Mouse (Mus musculus) heart, embryonic 11.5 days (tissue): ENCODE results near the gene 1300017J02Rik. TPM values are rescaled to one million over a fixed set of nuclear protein-coding genes. Genes with fewer than 3 reads are reported as not detected.

ENCODE experiments used
- ATAC-seq: fragments of 200-750 bp; cut with Nextera tagmentation; replicated peaks from 2 replicates; pipeline ENCODE4 v1.8.0; 2017; ENCODE audit warnings: moderate library complexity; ENCODE audit not compliant: insufficient number of reproducible peaks, low FRiP score, low TSS enrichment
- H3K27ac ChIP-seq: fragments of 300-500 bp; sonication (generic); 2 replicates; pipeline ENCODE4 v1.5.1; 2014; ENCODE audit warnings: mild to moderate bottlenecking, low read depth, low read length
- H3K27me3 ChIP-seq: fragments of 300-500 bp; sonication (generic); 2 replicates; pipeline ENCODE4 v1.6.1; 2014; ENCODE audit warnings: mild to moderate bottlenecking, low read length, mixed read lengths; ENCODE audit not compliant: control insufficient read depth, insufficient read depth
- H3K36me3 ChIP-seq: fragments of 300-500 bp; sonication (generic); 2 replicates; pipeline ENCODE4 v1.6.1; 2014; ENCODE audit warnings: mild to moderate bottlenecking, low read length, moderate library complexity, mixed read lengths; ENCODE audit not compliant: control insufficient read depth, insufficient read depth
- H3K4me1 ChIP-seq: fragments of 300-500 bp; sonication (generic); 2 replicates; pipeline ENCODE4 v1.6.1; 2014; ENCODE audit warnings: low read length; ENCODE audit not compliant: control insufficient read depth, insufficient read depth
- H3K4me2 ChIP-seq: fragments of 300-500 bp; sonication (generic); 2 replicates; pipeline ENCODE4 v1.6.1; 2014; ENCODE audit warnings: mild to moderate bottlenecking, moderate library complexity
- H3K4me3 ChIP-seq: fragments of 300-500 bp; sonication (generic); 2 replicates; pipeline ENCODE4 v1.5.1; 2014; ENCODE audit warnings: low read depth, low read length
- H3K9ac ChIP-seq: fragments of 300-500 bp; sonication (generic); 2 replicates; pipeline ENCODE4 v1.6.1; 2014; ENCODE audit warnings: mild to moderate bottlenecking, low read depth, low read length, moderate library complexity
- H3K9me3 ChIP-seq: fragments of 300-500 bp; sonication (generic); replicated peaks from 2 replicates; pipeline ENCODE4 v1.6.1; 2016; ENCODE audit warnings: low read length; ENCODE audit not compliant: control insufficient read depth
- WGBS: fragments of 180-500 bp; shearing (Covaris S2); extraction: QIAGEN DNeasy Blood & Tissue Kit; methylation state at CpG from one replicate; pipeline ENCODE4 v1.1.7; 2014; ENCODE audit not compliant: insufficient replicate concordance; 5-methylcytosine and 5-hydroxymethylcytosine counted together
- polyA plus RNA-seq: library from polyadenylated mRNA; unstranded; fragments of >200 nt; fragmentation: Nextera tagmentation; extraction: Ambion mirVana; gene quantifications from 2 replicates; pipeline ENCODE4 v1.2.1, GENCODE M21; 2014

1300017J02Rik gene
- polyA plus RNA-seq, 1 experiment from 2014 or later = 7.9 TPM

DNA sequence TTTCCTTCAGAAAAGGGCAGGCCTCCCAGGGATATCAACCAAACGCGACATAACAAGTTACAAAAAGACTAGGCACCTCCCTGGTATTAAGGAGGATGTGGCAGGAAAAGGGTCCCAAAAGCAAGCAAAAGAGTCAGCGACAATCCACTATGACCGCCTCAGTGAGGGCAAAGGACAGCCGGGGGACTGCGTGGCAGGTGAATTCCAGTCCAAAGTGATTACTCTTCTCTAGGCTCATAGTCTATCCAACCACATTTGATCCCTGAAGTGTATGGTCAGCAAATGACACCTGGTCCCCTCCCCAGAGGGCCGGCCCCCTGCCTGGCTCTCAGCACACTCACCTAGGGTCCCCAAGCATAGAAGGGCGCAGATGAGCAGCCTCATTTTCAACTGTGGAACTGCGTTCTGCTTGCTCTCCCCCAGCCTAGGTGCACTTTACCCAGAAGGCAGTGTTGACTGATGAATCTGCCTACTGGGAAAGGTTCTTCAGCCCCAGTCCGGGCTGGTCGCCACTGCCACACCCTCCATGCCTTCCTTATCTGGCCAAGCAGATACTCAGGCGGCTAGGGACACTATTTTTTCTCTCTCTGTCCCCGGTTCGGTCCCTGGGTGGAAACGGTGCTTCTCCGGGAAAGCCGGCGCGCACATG, 16.9 kb downstream of the 1300017J02Rik start:
- peak overlapping the region; percentile 54 for H3K9ac ChIP-seq
- H3K36me3 ChIP-seq = no peaks in the 10 kb centered on the region
- H3K27ac ChIP-seq = peak overlapping the region; percentile 81
- H3K4me3 ChIP-seq = peak overlapping the region; percentile 28
- no peaks in the 10 kb centered on the region for H3K9me3 ChIP-seq
- WGBS = 61% methylated on average over 19 of the region's 19 CpGs
- peak overlapping the region; percentile 44 for H3K4me2 ChIP-seq
- H3K4me1 ChIP-seq = no peaks in the 10 kb centered on the region
- no peaks in the 10 kb centered on the region for H3K27me3 ChIP-seq
- peak; percentile 91 for ATAC-seq

DNA sequence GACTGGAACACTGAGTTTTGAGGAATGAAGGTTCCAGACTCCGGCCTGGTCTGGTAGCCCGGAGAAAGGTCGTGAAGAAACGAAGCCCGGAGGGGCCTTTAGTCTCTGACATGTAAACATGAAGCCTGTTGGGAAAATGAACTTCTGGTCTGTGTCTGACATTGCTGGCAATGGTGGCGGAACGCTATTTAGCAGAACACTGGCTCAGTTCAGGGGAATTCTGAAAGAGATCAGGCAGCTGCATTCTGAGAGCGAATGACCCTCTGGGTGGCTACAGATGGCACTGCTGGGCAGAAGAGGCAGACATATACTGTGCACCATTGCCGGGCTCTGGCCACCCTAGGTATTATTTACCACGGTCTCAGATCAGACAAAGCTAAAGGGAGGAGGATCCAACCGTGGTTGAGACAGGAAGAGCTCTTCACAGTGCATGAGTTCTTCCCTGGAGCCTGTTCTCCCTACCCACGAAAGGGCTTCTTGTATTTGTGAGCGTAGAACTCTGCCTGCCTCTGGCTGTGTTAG, 17.9 kb downstream of the 1300017J02Rik start:
- H3K9ac ChIP-seq = no peak overlapping the region
- no peaks in the 10 kb centered on the region for H3K9me3 ChIP-seq
- H3K4me2 ChIP-seq = peak overlapping the region; percentile 34
- peak overlapping the region; percentile 41; the same call in 1 of the 2 replicates for H3K27ac ChIP-seq
- WGBS = 70% methylated on average over 13 of the region's 13 CpGs
- H3K4me1 ChIP-seq = no peaks in the 10 kb centered on the region
- peak overlapping the region; percentile 28 for H3K4me3 ChIP-seq
- H3K36me3 ChIP-seq = no peaks in the 10 kb centered on the region
- ATAC-seq = no peak; the same call in 1 of the 2 replicates
- no peaks in the 10 kb centered on the region for H3K27me3 ChIP-seq

DNA sequence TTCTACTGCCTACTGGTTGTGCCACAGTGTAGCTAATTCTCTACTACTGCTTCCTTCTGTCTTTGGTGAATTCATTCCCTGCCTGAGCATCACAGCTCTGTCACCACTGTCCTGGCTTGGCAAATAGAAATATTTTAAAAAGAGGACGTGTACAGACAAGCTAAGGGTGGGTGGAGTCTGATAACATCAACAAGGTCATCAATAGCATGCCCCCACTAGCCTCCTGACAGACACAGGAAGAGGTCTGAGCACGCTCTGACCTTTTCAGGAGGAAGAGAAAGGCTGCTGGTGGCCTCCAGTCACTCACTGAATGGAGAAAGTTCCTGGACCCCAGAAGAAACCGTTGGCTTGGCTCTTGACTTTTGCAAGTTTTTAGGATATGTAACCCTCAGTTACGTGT, 18.5 kb downstream of the 1300017J02Rik start:
- Histone ChIP-seq H3K4me3 (peak overlapping the region; percentile 28; the same call in 1 of the 2 replicates), H3K27ac (no peak overlapping the region), H3K36me3 (no peaks in the 10 kb centered on the region), H3K9ac (no peak overlapping the region), H3K4me1 (no peaks in the 10 kb centered on the region), H3K27me3 (no peaks in the 10 kb centered on the region), H3K9me3 (no peaks in the 10 kb centered on the region), H3K4me2 (peak overlapping the region; percentile 34)
- WGBS = 45% methylated on average over 4 of the region's 4 CpGs
- ATAC-seq = no peak

- Histone ChIP-seq H3K9me3 (no peaks in the 10 kb centered on the region; the same call in 1 of the 2 replicates), H3K9ac (no peak overlapping the region), H3K4me2 (no peak overlapping the region), H3K27me3 (no peaks in the 10 kb centered on the region), H3K4me3 (no peak overlapping the region), H3K4me1 (no peaks in the 10 kb centered on the region), H3K27ac (no peak overlapping the region), H3K36me3 (no peaks in the 10 kb centered on the region)
- ATAC-seq = no peak
- WGBS = 85% methylated on average over 6 of the region's 6 CpGs
Measured at GRCm38 (mm10) chr9:103276876-103277275, 28.0 kb downstream of the 1300017J02Rik start.

GRCm38 (mm10) chr9:103275676-103276075, 29.2 kb downstream of the 1300017J02Rik start:
- H3K27ac ChIP-seq = no peak overlapping the region
- no peaks in the 10 kb centered on the region; the same call in 1 of the 2 replicates for H3K9me3 ChIP-seq
- H3K9ac ChIP-seq = no peak overlapping the region
- WGBS = 74% methylated on average over 1 of the region's 1 CpGs
- no peak overlapping the region for H3K4me3 ChIP-seq
- ATAC-seq = no peak
- H3K4me2 ChIP-seq = no peak overlapping the region
- no peaks in the 10 kb centered on the region for H3K36me3 ChIP-seq
- no peaks in the 10 kb centered on the region for H3K27me3 ChIP-seq
- no peaks in the 10 kb centered on the region for H3K4me1 ChIP-seq

DNA sequence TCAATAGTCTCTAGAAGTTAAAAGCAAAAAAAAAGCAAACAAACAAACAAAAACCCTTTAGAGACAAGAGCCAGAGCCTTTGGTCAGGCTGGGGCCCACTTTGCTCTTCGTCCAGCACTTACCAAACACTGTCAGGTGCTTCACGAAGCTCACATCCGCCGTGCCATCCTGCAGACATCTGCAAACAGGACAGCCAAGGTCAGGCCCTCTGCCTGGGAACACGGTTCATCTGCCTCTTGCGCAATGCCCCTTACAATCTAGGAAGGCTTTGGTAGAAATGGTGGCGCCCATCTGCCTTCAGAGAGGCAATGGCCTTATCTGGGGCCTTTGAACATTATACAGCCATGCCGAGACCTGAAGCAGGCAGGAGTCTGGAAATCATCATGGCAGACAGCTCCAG, 30.1 kb downstream of the 1300017J02Rik start:
- ATAC-seq = no peak
- H3K36me3 ChIP-seq = no peaks in the 10 kb centered on the region
- H3K27ac ChIP-seq = no peak overlapping the region
- no peak overlapping the region for H3K4me2 ChIP-seq
- H3K27me3 ChIP-seq = no peaks in the 10 kb centered on the region
- no peaks in the 10 kb centered on the region for H3K4me1 ChIP-seq
- no peak overlapping the region for H3K4me3 ChIP-seq
- no peaks in the 10 kb centered on the region for H3K9me3 ChIP-seq
- 57% methylated on average over 8 of the region's 8 CpGs for WGBS
- H3K9ac ChIP-seq = no peak overlapping the region

DNA sequence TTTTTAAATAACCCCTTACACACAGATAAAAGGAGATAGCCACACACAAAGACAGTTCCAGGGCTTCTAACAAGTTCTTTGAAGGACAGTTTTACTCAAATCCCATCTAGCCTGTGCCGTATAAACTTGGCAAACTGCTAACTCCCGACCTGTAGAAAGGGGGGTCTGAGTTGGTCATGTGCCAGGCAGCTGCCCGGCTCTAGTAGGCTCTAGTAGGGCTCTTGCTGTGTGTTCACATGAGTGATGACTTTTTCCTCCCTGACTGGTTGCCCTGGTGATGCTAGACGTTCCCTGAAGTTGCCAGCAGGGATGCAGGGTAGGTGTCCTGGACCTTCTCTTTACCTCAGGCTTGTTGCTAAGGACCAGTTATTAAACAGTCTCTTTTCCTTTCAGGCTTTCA, 33.8 kb downstream of the 1300017J02Rik start:
- no peak overlapping the region for H3K27ac ChIP-seq
- no peaks in the 10 kb centered on the region for H3K4me1 ChIP-seq
- no peak overlapping the region for H3K9ac ChIP-seq
- H3K4me3 ChIP-seq = no peak overlapping the region
- H3K9me3 ChIP-seq = no peaks in the 10 kb centered on the region
- no peak for ATAC-seq
- WGBS = 28% methylated on average over 4 of the region's 4 CpGs
- no peaks in the 10 kb centered on the region for H3K36me3 ChIP-seq
- no peak overlapping the region for H3K4me2 ChIP-seq
- H3K27me3 ChIP-seq = no peaks in the 10 kb centered on the region

DNA sequence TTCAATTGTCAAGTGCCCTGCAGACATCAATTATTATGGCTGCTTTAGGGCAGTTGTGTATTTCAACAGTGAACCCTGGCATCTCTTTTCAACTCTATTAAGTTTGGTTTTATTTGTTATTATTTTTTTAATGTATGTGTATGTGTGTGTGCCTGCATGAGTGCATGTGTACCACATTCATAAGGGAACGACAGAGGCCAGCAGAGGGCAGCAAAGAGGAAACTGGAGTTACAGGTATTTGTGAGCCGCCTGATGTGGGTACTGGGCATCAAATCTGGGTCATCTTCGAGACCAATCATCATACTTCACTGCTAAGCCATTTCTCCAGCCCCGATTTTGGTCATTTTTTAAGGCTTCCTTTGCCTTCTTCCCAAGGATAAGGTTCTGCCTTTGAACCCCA, 39.1 kb downstream of the 1300017J02Rik start:
- Histone ChIP-seq H3K9ac (no peak overlapping the region), H3K4me3 (no peak overlapping the region), H3K4me1 (no peaks in the 10 kb centered on the region), H3K27ac (no peak overlapping the region), H3K4me2 (no peak overlapping the region), H3K9me3 (no peaks in the 10 kb centered on the region), H3K27me3 (0 out of 2 replicates have a peak, but pooled peaks cover 2% of the 10 kb centered on the region), H3K36me3 (no peaks in the 10 kb centered on the region)
- ATAC-seq = no peak
- 81% methylated on average over 4 of the region's 4 CpGs for WGBS

GRCm38 (mm10) chr9:103252906-103253305, 52.0 kb downstream of the 1300017J02Rik start:
- no peaks in the 10 kb centered on the region for H3K36me3 ChIP-seq
- H3K4me1 ChIP-seq = peaks cover 7% of the 10 kb centered on the region
- no peak for ATAC-seq
- H3K27me3 ChIP-seq = no peaks in the 10 kb centered on the region
- H3K9ac ChIP-seq = no peak overlapping the region
- H3K9me3 ChIP-seq = no peaks in the 10 kb centered on the region
- no peak overlapping the region for H3K4me3 ChIP-seq
- H3K27ac ChIP-seq = no peak overlapping the region
- WGBS = 84% methylated on average over 5 of the region's 5 CpGs
- H3K4me2 ChIP-seq = no peak overlapping the region
